Mouse (Mus musculus) liver, embryonic 14.5 days (tissue): ENCODE measurements at regions not wholly inside any gene's neighbourhood (a gene's known extent, or its start where the extent isn't known, plus 50 kb on each side); places are given as distances from the start of the nearest gene placed in this dataset.
A peak's percentile ranks its signal among the peaks of the same experiment; 100 is the strongest.

Source experiments
- ATAC-seq: fragments of 200-750 bp; cut with Nextera tagmentation; 2 replicates; pipeline ENCODE4 v1.8.0; 2017; ENCODE audit warnings: moderate number of reproducible peaks, mild to moderate bottlenecking, moderate library complexity; ENCODE audit not compliant: insufficient read depth
- DNase-seq, 3 experiments: peaks; one replicate each; pipeline ENCODE4 v3.0.0-alpha.2; 2012 to 2013; ENCODE audit warnings: low read depth in 3 of 3, low spot score in 3 of 3
- H3K27ac ChIP-seq: fragments of 300-500 bp; sonication (generic); 2 replicates; pipeline ENCODE4 v1.5.1; 2014; ENCODE audit warnings: moderate library complexity, mild to moderate bottlenecking, control low read depth, inconsistent platforms
- H3K27me3 ChIP-seq: fragments of 300-500 bp; sonication (generic); 2 replicates; pipeline ENCODE4 v1.6.1; 2014; ENCODE audit warnings: mild to moderate bottlenecking, low read length, moderate library complexity; ENCODE audit not compliant: control insufficient read depth, insufficient read depth
- H3K36me3 ChIP-seq: fragments of 300-500 bp; sonication (generic); replicated peaks from 2 replicates; pipeline ENCODE4 v1.6.1; 2014; ENCODE audit warnings: low read depth; ENCODE audit not compliant: control insufficient read depth, insufficient read depth
- H3K4me1 ChIP-seq, 2 experiments: fragments of 200-500 bp in 1 of 2; fragments of 300-500 bp in 1 of 2; sonication (generic) in 1 of 2; replicated peaks; 2 replicates each; pipeline ENCODE4 v1.6.1; 2012 to 2014; ENCODE audit warnings: antibody characterized with exemption in 1 of 2, inconsistent platforms in 1 of 2, low read length in 1 of 2; ENCODE audit not compliant: control insufficient read depth in 2 of 2, insufficient read depth in 2 of 2
- H3K4me2 ChIP-seq: fragments of 300-500 bp; sonication (generic); 2 replicates; pipeline ENCODE4 v1.6.1; 2014; ENCODE audit warnings: low read depth, mild to moderate bottlenecking, control low read depth, moderate library complexity
- H3K4me3 ChIP-seq, 2 experiments: fragments of 200-500 bp in 1 of 2; fragments of 300-500 bp in 1 of 2; sonication (generic) in 1 of 2; 2 replicates each; pipeline ENCODE4 v1.5.1; 2012 to 2014; ENCODE audit warnings: low read depth in 2 of 2, low read length in 2 of 2, mild to moderate bottlenecking in 2 of 2, control low read depth in 1 of 2, inconsistent platforms in 1 of 2, moderate library complexity in 1 of 2; ENCODE audit not compliant: insufficient read depth in 1 of 2
- H3K9ac ChIP-seq: fragments of 300-500 bp; sonication (generic); replicated peaks from 2 replicates; pipeline ENCODE4 v1.6.1; 2014; ENCODE audit warnings: mild to moderate bottlenecking, control low read depth, moderate library complexity
- H3K9me3 ChIP-seq: fragments of 300-500 bp; sonication (generic); 2 replicates; pipeline ENCODE4 v1.6.1; 2016; ENCODE audit warnings: low read length, mixed read lengths; ENCODE audit not compliant: control insufficient read depth
- CTCF ChIP-seq: IDR thresholded peaks from 2 replicates; pipeline ENCODE4 v1.5.1; 2016; ENCODE audit warnings: antibody characterized with exemption, low read depth, control low read depth
- EP300 ChIP-seq: IDR thresholded peaks from 2 replicates; pipeline ENCODE4 v1.6.1; 2016; ENCODE audit warnings: antibody characterized with exemption, low read depth
- WGBS: fragments of 180-500 bp; shearing (Covaris S2); extraction: QIAGEN DNeasy Blood & Tissue Kit; methylation state at CpG from one replicate; pipeline ENCODE4 v1.1.7; 2014; ENCODE audit not compliant: insufficient replicate concordance; 5-methylcytosine and 5-hydroxymethylcytosine counted together

GRCm38 (mm10) chr6:100100565-100101133, 186.6 kb downstream of the Rybp start:
- Histone ChIP-seq H3K27ac (no peak overlapping the region), H3K4me2 (no peak overlapping the region), H3K4me3 (no peak overlapping the region), H3K9ac (no peak overlapping the region), H3K4me1 (peaks cover 0 to 8% of the 10 kb centered on the region in 2 experiments; a peak in 2 of 4 replicates), H3K9me3 (no peaks in the 10 kb centered on the region), H3K36me3 (no peaks in the 10 kb centered on the region), H3K27me3 (no peaks in the 10 kb centered on the region)
- no peak for TF ChIP-seq CTCF
- no peak for TF ChIP-seq EP300
- ATAC-seq (no peak), DNase-seq (no peak)
- WGBS: 58% methylated on average over 4 of the region's 4 CpGs

- 0 out of 2 replicates have a peak, but pooled peaks have one; percentile 21 for ATAC-seq
- no peaks in the 10 kb centered on the region for H3K9me3 ChIP-seq
- DNase-seq: no peak
- no peak overlapping the region for H3K9ac ChIP-seq
- H3K4me2 ChIP-seq: no peak overlapping the region
- no peak overlapping the region for H3K4me3 ChIP-seq
- H3K27me3 ChIP-seq: no peaks in the 10 kb centered on the region
- no peak overlapping the region for H3K27ac ChIP-seq
- peaks cover 0 to 8% of the 10 kb centered on the region in 2 experiments; a peak in 2 of 4 replicates for H3K4me1 ChIP-seq
- TF ChIP-seq EP300 (no peak), CTCF (no peak)
- no peaks in the 10 kb centered on the region for H3K36me3 ChIP-seq
- 54% methylated on average over 13 of the region's 13 CpGs for WGBS
Measured at GRCm38 (mm10) chr6:100096393-100097125, 190.7 kb downstream of the Rybp start.

GRCm38 (mm10) chr6:100094653-100095217, 192.6 kb downstream of the Rybp start:
- no peak overlapping the region for H3K4me3 ChIP-seq
- peak; percentile 91 for ATAC-seq
- peak overlapping the region; percentile 34 for H3K4me2 ChIP-seq
- TF ChIP-seq CTCF (no peak), EP300 (peak; percentile 67)
- H3K4me1 ChIP-seq: peaks cover 0 to 8% of the 10 kb centered on the region in 2 experiments; a peak in 2 of 4 replicates
- peak; percentile 30 to 38 (median 31) for DNase-seq
- H3K9ac ChIP-seq: no peak overlapping the region
- no peak overlapping the region for H3K27ac ChIP-seq
- no peaks in the 10 kb centered on the region for H3K9me3 ChIP-seq
- H3K36me3 ChIP-seq: no peaks in the 10 kb centered on the region
- H3K27me3 ChIP-seq: no peaks in the 10 kb centered on the region; the same call in 1 of the 2 replicates
- 52% methylated on average over 6 of the region's 6 CpGs for WGBS

GRCm38 (mm10) chr6:100092870-100093269, 194.4 kb downstream of the Rybp start:
- Histone ChIP-seq H3K9me3 (no peaks in the 10 kb centered on the region), H3K9ac (no peak overlapping the region), H3K27me3 (no peaks in the 10 kb centered on the region; the same call in 1 of the 2 replicates), H3K36me3 (no peaks in the 10 kb centered on the region), H3K4me2 (no peak overlapping the region), H3K27ac (no peak overlapping the region), H3K4me1 (peaks cover 0 to 8% of the 10 kb centered on the region in 2 experiments; a peak in 2 of 4 replicates), H3K4me3 (no peak overlapping the region)
- DNase-seq: no peak
- ATAC-seq: no peak
- TF ChIP-seq CTCF: no peak
- TF ChIP-seq EP300: no peak
- 52% methylated on average over 8 of the region's 8 CpGs for WGBS

GRCm38 (mm10) chr6:100091815-100092214, 195.5 kb downstream of the Rybp start:
- H3K36me3 ChIP-seq: no peaks in the 10 kb centered on the region
- H3K27ac ChIP-seq: no peak overlapping the region
- ATAC-seq: no peak
- no peak overlapping the region for H3K4me2 ChIP-seq
- no peak overlapping the region for H3K9ac ChIP-seq
- no peaks in the 10 kb centered on the region; the same call in 1 of the 2 replicates for H3K27me3 ChIP-seq
- TF ChIP-seq CTCF: no peak
- no peak for TF ChIP-seq EP300
- no peaks in the 10 kb centered on the region for H3K9me3 ChIP-seq
- DNase-seq: no peak
- H3K4me1 ChIP-seq: peaks cover 0 to 5% of the 10 kb centered on the region in 2 experiments; a peak in 2 of 4 replicates
- H3K4me3 ChIP-seq: no peak overlapping the region
- 48% methylated on average over 3 of the region's 3 CpGs for WGBS
